Mouse (Mus musculus): ENCODE data around the gene Actb.

The Actb gene

GRCm38 (mm10) chr5:142922251-142922650 lies 15.7 kb upstream of the Actb start:
- DNase-seq (ENCODE audit: low read depth, low spot score): no peak

GRCm38 (mm10) chr5:142921074-142921459 lies 14.5 kb upstream of the Actb start:
- no peak for DNase-seq (ENCODE audit: low read depth, low spot score)

- DNase-seq (ENCODE audit: low read depth, low spot score): peak; percentile 78
These were observed 13.9 kb upstream of the Actb start for GRCm38 (mm10) chr5:142920311-142921073.

GRCm38 (mm10) chr5:142917402-142917801 lies 10.8 kb upstream of the Actb start:
- DNase-seq (ENCODE audit: low read depth, low spot score): no peak

GRCm38 (mm10) chr5:142916593-142916992 lies 10.0 kb upstream of the Actb start:
- no peak for DNase-seq (ENCODE audit: low read depth, low spot score)

- DNase-seq (ENCODE audit: low read depth, low spot score): no peak
These were observed 8.7 kb upstream of the Actb start for GRCm38 (mm10) chr5:142915231-142915630.

- DNase-seq (ENCODE audit: low read depth, low spot score): no peak
These were observed 6.2 kb upstream of the Actb start for GRCm38 (mm10) chr5:142912739-142913138.

- DNase-seq (ENCODE audit: low read depth, low spot score): no peak
These were observed 5.8 kb upstream of the Actb start for GRCm38 (mm10) chr5:142912320-142912719.

GRCm38 (mm10) chr5:142911629-142912028 lies 5.1 kb upstream of the Actb start:
- DNase-seq (ENCODE audit: low read depth, low spot score): peak; percentile 81

- no peak for DNase-seq (ENCODE audit: low read depth, low spot score)
These were observed 3.2 kb upstream of the Actb start for GRCm38 (mm10) chr5:142909576-142910278.

- DNase-seq (ENCODE audit: low read depth, low spot score): no peak
These were observed 2.5 kb upstream of the Actb start for GRCm38 (mm10) chr5:142908941-142909575.

- DNase-seq (ENCODE audit: low read depth, low spot score): no peak
These were observed 1.4 kb upstream of the Actb start for GRCm38 (mm10) chr5:142907803-142908559.

GRCm38 (mm10) chr5:142907048-142907802 lies 671 bp upstream of the Actb start:
- no peak for DNase-seq (ENCODE audit: low read depth, low spot score)

GRCm38 (mm10) chr5:142905725-142906531 lies 626 bp downstream of the Actb start:
- peak; percentile 99 for DNase-seq (ENCODE audit: low read depth, low spot score)

GRCm38 (mm10) chr5:142905038-142905695 lies 1.4 kb downstream of the Actb start:
- DNase-seq (ENCODE audit: low read depth, low spot score): no peak

- DNase-seq (ENCODE audit: low read depth, low spot score): peak; percentile 56
These were observed 2.1 kb downstream of the Actb start for GRCm38 (mm10) chr5:142904208-142905037.

GRCm38 (mm10) chr5:142903470-142904207 lies 2.9 kb downstream of the Actb start:
- DNase-seq (ENCODE audit: low read depth, low spot score): peak; percentile 70

Data from ZHBTc4 (cell line).